Mouse (Mus musculus): ENCODE data around the gene Cox6a1. TPM values are rescaled to one million over a fixed set of nuclear protein-coding genes. Genes with fewer than 3 reads are reported as not detected.
"Not testable (repeated sequence)": the region's sequence is repeated elsewhere in the genome, so short reads cannot be mapped to it uniquely, and the experiment has no call there.

Cox6a1 gene
- polyA plus RNA-seq, 1 experiment from 2014 or later = 1,395 TPM

DNA sequence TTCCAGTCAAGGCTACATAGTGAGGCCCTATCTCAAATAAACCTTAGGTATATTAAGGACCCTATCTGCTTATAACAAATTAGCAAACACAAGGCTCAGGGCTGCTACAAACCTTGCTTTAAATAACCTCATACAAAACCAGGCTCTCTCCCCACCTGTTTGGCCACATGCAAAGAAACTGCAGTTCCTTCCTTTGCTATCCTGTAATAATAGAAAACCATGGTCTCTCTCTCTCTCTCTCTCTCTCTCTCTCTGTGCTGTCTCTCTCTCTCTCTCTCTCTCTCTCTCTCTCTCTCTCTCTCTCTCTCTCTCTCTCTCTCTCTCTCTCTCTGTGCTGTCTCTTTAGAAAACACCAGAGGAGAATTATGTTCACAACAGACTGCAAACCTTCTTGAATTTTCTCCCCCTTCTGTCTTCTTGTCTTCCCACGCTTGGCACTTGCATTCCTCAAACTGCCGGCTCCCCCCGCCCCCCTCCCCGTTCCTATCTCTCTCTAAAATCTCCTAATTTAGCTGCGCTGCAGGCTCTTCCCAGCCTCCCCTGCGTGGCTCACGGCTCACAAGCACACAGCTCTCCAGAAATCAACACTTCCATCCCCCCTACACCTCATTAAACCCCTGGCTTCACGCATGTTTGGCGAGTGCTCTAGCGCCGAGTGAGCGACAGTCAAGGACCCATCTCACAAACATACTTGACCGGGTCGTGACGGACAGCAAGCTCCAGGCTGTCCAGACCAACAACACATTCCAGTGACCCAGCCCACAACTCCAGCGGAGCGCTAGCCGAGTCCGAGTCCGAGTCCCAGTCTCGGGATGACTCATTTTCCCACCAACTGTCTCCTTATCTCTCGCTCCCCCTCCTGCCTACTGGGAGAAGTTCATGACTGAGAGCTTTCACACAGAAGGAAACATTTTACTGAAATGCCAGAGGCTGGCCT lies 29.5 kb downstream of the Cox6a1 start:
- Histone ChIP-seq H3K27ac (replicated peaks) (peak overlapping the region; percentile 78), H3K27me3 (replicated peaks) (no peaks in the 10 kb centered on the region), H3K9me3 (no peaks in the 10 kb centered on the region), H3K4me3 (peak overlapping the region; percentile 54), H3K36me3 (no peaks in the 10 kb centered on the region), H3K9ac (peak overlapping the region; percentile 80), H3K4me2 (peak overlapping the region; percentile 86), H3K4me1 (peaks cover 36% of the 10 kb centered on the region)
- ATAC-seq (ENCODE audit: extremely low read depth, insufficient number of reproducible peaks, low FRiP score, low TSS enrichment) = peak; percentile 70; the same call in 1 of the 2 replicates
- WGBS = under 1% methylated on average over 22 of the region's 22 CpGs

DNA sequence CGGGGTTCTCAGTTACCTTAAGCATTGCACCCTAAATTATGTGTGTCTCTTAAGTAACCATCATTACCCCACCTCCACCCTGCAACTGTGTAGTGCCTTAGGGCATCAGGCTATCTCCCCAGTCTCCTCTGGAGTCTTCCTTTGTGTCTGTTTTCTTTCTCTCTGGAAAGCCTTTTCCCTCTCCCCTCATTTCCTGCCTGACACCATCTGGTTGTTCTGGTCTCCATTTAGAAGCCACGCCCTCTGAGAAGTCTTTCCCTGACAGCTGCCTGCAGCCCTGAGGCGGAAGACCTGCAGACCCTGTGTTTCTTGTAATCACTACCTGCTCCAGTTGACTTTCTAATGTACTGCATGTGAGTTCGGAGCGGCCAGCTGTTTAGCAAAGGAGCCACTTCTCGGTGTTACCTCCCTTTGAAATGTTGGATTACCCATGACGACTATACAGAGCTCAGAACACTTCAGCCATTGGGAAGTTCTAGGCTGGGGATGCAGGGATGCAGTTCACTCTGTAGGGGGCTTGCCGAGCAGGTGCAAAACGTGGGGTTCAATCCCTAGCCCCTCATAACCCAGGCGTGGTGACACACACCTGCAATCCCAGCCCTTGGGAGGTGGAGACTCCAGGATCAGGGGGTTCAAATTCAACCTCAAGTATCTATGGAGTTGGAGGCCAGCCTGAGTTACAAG lies 31.0 kb downstream of the Cox6a1 start:
- Histone ChIP-seq H3K4me1 (peaks cover 47% of the 10 kb centered on the region), H3K9me3 (no peaks in the 10 kb centered on the region), H3K27me3 (replicated peaks) (no peaks in the 10 kb centered on the region), H3K4me2 (peak overlapping the region; percentile 56), H3K27ac (replicated peaks) (peak overlapping the region; percentile 58), H3K36me3 (no peaks in the 10 kb centered on the region), H3K9ac (peak overlapping the region; percentile 41; the same call in 1 of the 2 replicates), H3K4me3 (peak overlapping the region; percentile 9; the same call in 1 of the 2 replicates)
- WGBS = 8% methylated on average over 10 of the region's 10 CpGs
- no peak for ATAC-seq (ENCODE audit: extremely low read depth, insufficient number of reproducible peaks, low FRiP score, low TSS enrichment)

DNA sequence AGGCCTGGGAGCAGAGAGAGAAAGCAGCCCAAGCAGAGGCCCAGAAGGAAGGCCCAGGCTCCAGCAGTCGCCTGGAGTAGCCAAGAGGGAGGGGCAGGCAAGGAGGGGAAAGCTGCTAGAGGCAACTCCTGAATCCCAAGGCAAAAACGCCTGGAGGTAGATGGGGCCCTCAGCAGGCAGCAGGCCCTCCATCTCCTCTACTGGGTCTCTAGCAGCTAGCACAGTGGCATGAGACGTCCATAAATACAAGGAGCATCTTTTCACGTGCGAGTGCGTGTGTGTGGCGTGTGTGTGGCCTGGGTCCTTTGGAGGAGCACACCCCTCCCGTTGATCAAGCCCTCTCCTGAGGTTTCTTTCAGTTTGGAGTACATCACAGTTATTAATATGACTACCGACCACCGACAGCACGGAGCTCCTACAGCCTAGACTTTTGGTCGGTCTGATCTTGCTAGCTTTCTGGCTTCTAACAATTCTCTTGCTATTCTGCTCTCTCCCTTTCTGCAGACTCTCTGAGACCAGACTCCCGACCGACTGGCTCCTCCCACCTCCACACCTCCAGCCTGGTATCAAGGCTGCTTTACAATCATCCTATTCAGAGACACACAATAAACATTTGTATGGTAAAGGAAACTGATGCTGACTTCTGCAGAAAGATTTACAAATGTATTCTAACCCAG lies 31.7 kb downstream of the Cox6a1 start:
- H3K4me2 ChIP-seq = peak overlapping the region; percentile 56
- WGBS = 12% methylated on average over 14 of the region's 14 CpGs
- H3K4me1 ChIP-seq = peaks cover 54% of the 10 kb centered on the region
- H3K36me3 ChIP-seq = no peaks in the 10 kb centered on the region
- ATAC-seq (ENCODE audit: extremely low read depth, insufficient number of reproducible peaks, low FRiP score, low TSS enrichment) = no peak
- no peaks in the 10 kb centered on the region for H3K27me3 ChIP-seq (replicated peaks)
- no peaks in the 10 kb centered on the region for H3K9me3 ChIP-seq
- H3K4me3 ChIP-seq = no peak overlapping the region
- H3K9ac ChIP-seq = peak overlapping the region; percentile 41
- H3K27ac ChIP-seq (replicated peaks) = peak overlapping the region; percentile 58

DNA sequence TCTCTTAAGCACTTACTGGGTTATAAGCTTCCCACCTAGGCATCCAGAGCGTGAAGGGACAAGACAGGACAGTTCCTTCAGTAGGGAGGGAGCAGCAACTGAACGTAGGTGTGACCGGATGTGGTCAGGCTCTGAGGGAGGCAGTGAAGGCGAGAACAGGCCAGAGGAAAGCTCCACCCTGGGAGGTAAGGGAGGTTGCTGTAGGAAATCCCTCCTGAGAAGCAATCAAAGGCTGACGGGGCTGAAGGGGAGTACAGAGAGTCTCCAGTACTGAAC lies 35.2 kb downstream of the Cox6a1 start:
- WGBS = 36% methylated on average over 5 of the region's 5 CpGs
- peak overlapping the region; percentile 30 for H3K27ac ChIP-seq (replicated peaks)
- no peak overlapping the region; the same call in 1 of the 2 replicates for H3K4me2 ChIP-seq
- H3K9ac ChIP-seq = peak overlapping the region; percentile 33; the same call in 1 of the 2 replicates
- no peak overlapping the region for H3K4me3 ChIP-seq
- no peaks in the 10 kb centered on the region for H3K9me3 ChIP-seq
- ATAC-seq (ENCODE audit: extremely low read depth, insufficient number of reproducible peaks, low FRiP score, low TSS enrichment) = no peak
- peaks cover 44% of the 10 kb centered on the region for H3K4me1 ChIP-seq
- H3K27me3 ChIP-seq (replicated peaks) = no peaks in the 10 kb centered on the region
- H3K36me3 ChIP-seq = no peaks in the 10 kb centered on the region

DNA sequence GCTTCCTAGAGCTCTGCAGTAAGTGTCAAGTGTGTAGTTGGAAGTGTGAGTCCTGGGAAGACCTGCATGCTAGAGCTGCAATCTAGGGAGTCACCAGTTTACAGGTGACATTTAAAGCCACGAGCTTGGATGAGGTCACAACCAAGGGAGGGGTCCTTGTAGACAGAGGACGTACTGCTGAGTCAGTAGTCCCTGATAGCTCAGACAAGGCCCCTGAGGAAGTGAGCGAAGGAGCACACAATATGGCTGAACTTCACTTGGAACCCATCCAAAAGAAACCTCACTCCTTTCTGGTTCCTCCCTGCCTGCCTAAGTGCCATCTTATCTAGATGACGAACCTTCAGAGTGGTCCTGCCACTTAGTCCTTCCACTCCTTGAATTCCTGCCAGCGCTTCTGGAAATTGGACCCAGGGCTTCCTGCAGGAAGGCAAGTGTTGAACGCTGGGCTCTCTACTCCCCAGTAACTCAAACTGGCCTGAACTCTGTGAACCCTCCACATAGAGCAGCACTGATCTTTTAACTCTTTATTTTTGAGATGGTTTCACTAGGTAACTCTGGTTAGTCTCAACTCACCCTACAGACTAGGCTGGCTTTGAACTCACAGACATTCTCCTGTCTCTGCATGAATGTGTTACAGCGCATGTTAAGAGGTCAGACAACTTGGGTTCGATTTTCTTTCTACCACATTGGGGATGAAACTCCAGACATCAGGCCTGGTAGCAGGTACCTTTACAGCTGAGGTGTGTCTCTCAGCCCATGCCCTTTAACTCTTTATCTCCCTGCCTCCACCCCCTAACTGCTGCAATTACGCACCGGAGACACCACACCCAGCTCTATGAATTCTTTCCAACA lies 35.7 kb downstream of the Cox6a1 start:
- peaks cover 38% of the 10 kb centered on the region for H3K4me1 ChIP-seq
- 41% methylated on average over 10 of the region's 10 CpGs for WGBS
- H3K4me2 ChIP-seq = peak overlapping the region; percentile 8; the same call in 1 of the 2 replicates
- H3K27me3 ChIP-seq (replicated peaks) = no peaks in the 10 kb centered on the region
- H3K36me3 ChIP-seq = no peaks in the 10 kb centered on the region
- no peaks in the 10 kb centered on the region for H3K9me3 ChIP-seq
- peak; percentile 44; the same call in 1 of the 2 replicates for ATAC-seq (ENCODE audit: extremely low read depth, insufficient number of reproducible peaks, low FRiP score, low TSS enrichment)
- H3K9ac ChIP-seq = peak overlapping the region; percentile 33; the same call in 1 of the 2 replicates
- H3K27ac ChIP-seq (replicated peaks) = peak overlapping the region; percentile 30
- H3K4me3 ChIP-seq = no peak overlapping the region

DNA sequence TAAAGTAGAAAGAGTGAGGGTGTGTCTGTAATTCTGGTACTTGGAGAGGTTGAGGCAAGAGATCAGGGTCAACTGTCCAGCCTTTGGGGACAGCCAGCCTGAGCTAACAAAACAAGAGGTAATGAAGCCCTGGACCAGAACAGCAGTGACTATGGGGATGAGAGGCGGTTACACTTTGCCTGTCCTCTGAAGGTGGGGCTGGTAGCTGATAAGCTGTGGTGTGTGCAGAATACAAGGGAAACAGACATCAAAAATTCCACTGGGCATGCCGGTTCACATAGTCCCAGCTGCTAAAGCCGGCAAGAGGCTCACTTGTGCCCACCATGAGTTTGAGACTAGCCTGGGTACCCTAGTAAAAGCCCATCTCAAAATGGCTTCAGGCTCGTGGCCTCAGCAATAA lies 36.4 kb downstream of the Cox6a1 start:
- Histone ChIP-seq H3K27ac (replicated peaks) (peak overlapping the region; percentile 30), H3K4me3 (no peak overlapping the region), H3K9ac (no peak overlapping the region), H3K4me2 (peak overlapping the region; percentile 8; the same call in 1 of the 2 replicates), H3K9me3 (no peaks in the 10 kb centered on the region), H3K27me3 (replicated peaks) (no peaks in the 10 kb centered on the region), H3K4me1 (peaks cover 31% of the 10 kb centered on the region), H3K36me3 (no peaks in the 10 kb centered on the region)
- no peak for ATAC-seq (ENCODE audit: extremely low read depth, insufficient number of reproducible peaks, low FRiP score, low TSS enrichment)
- 42% methylated on average over 4 of the region's 4 CpGs for WGBS

DNA sequence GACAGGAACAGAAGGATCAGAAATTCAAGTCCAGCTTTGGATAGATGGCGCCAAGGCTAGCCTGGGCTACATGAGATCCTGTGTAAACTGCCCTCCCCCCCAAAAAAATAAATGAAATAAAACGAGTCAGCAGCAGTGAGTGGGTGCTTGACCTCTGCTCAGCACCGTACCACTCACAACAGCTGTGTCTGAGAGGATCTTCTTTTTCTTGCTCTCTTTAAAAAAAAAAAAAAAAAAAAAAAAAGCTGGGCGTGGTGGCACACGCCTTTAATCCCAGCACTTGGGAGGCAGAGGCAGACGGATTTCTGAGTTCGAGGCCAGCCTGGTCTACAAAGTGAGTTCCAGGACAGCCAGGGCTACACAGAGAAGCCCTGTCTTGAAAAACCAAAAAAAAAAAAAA lies 46.6 kb downstream of the Cox6a1 start:
- not testable (repeated sequence) for H3K27ac ChIP-seq (replicated peaks); H3K27me3 ChIP-seq (replicated peaks); ATAC-seq (ENCODE audit: extremely low read depth, insufficient number of reproducible peaks, low FRiP score, low TSS enrichment); H3K9me3 ChIP-seq
- Histone ChIP-seq H3K4me3 (peak overlapping the region; percentile 73; the same call in 1 of the 2 replicates), H3K4me1 (peaks cover 28% of the 10 kb centered on the region), H3K4me2 (peak overlapping the region; percentile 86; the same call in 1 of the 2 replicates), H3K9ac (0 out of 2 replicates have a peak overlapping the region, but pooled peaks have one; percentile 84), H3K36me3 (peaks cover 23% of the 10 kb centered on the region)
- 78% methylated on average over 3 of the region's 7 CpGs for WGBS

DNA sequence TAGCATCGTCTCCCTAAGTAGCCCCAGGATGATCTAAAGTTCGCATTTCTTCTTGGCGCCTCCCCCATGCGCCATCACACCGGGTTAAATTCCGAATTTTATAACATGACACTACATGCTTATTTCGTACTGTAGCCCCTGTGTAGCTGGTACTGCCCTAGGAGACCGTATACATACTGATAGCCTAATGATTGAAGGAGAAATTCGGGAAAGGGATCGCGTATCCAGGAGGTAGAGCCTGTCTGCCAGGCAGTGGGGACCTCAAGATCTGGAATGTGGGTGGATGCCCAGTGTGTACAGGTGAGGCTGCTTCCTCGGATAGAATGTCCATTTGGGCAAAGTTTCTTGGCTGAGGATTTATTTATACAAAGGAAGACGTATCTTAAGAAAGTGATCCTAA lies 47.2 kb downstream of the Cox6a1 start:
- Histone ChIP-seq H3K36me3 (peaks cover 28% of the 10 kb centered on the region), H3K27me3 (replicated peaks) (no peaks in the 10 kb centered on the region), H3K9ac (peak overlapping the region; percentile 84), H3K4me1 (peaks cover 34% of the 10 kb centered on the region), H3K4me2 (peak overlapping the region; percentile 86), H3K4me3 (peak overlapping the region; percentile 73), H3K9me3 (no peaks in the 10 kb centered on the region), H3K27ac (replicated peaks) (peak overlapping the region; percentile 76; the same call in 1 of the 2 replicates)
- 29% methylated on average over 13 of the region's 13 CpGs for WGBS
- ATAC-seq (ENCODE audit: extremely low read depth, insufficient number of reproducible peaks, low FRiP score, low TSS enrichment) = no peak

DNA sequence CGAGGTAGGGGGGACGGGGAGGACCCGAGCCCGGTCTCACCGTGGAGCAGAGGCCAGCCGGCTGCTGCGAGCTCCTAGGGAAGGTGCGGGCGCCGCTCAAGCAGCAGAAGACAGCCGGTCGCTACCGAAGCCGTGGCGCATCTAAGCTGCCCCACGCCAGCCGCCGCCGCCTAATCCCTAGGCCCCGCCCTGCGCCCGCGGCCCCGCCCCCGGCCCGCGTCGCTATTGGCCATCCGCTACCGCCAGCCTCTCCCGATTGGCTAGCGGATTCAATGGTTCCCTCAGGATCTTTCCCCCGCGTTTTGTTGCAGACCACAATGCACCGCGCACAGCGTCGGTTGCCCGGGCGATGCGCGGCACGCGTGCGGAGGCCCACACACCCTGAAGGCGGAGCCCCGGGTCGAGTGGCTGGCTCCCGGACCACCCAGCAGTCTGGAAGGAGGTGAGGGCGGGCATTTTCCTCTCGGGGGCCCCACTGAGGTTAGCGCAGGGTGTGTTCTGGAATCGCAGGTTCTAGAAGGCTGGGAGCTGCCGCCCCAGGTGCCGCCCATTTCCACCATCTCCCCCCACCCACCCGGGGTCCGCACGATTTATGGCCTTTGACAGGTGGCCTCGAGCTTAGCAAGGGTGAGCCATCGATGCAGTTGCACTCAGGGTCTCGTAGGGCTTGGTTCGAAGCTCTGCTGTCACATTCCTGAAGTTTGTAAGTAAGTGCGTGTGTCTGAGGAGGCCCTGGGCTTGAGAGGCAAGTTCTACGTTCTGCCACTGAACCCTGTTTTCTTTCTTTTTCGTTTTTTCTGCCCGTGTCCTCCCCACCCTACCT lies 47.8 kb downstream of the Cox6a1 start, which contains the start of gene Dynll1:
Gene Dynll1, minus strand, starts transcription at position 208 of the 823 bp plus-strand sequence.
- peak; percentile 96 for ATAC-seq (ENCODE audit: extremely low read depth, insufficient number of reproducible peaks, low FRiP score, low TSS enrichment)
- Histone ChIP-seq H3K36me3 (peaks cover 35% of the 10 kb centered on the region), H3K4me2 (peak within 1 kb of the TSS; percentile 86), H3K9ac (peak within 1 kb of the TSS; percentile 90), H3K4me3 (peak within 1 kb of the TSS; percentile 73), H3K27ac (replicated peaks) (peak within 1 kb of the TSS; percentile 92), H3K9me3 (no peaks in the 10 kb centered on the region), H3K4me1 (peaks cover 39% of the 10 kb centered on the region), H3K27me3 (replicated peaks) (no peaks in the 10 kb centered on the region)
- WGBS = under 1% methylated on average over 64 of the region's 66 CpGs

Data from heart, embryonic 13.5 days (tissue).